Mouse (Mus musculus): ENCODE measurements at regions not wholly inside any gene's neighbourhood (a gene's known extent, or its start where the extent isn't known, plus 50 kb on each side); places are given as distances from the start of the nearest gene placed in this dataset.

GRCm38 (mm10) chr9:23535872-23536271 lies 313.0 kb downstream of the Bmper start:
- POLR2A ChIA-PET = no interaction called here

GRCm38 (mm10) chr9:23538051-23538450 lies 315.2 kb downstream of the Bmper start:
- CTCF ChIA-PET = no interaction called here
- POLR2A ChIA-PET = no interaction called here

More at GRCm38 (mm10) chr9:23535872-23536271, 313.0 kb downstream of the Bmper start:
- CTCF ChIA-PET = no interaction called here

- ChIA-PET POLR2A (no interaction called here), CTCF (no interaction called here)
Measured at GRCm38 (mm10) chr9:23551692-23552091, 328.8 kb downstream of the Bmper start.

GRCm38 (mm10) chr9:23553766-23554165 lies 330.9 kb downstream of the Bmper start:
- POLR2A ChIA-PET = no interaction called here
- CTCF ChIA-PET = no interaction called here

GRCm38 (mm10) chr9:23557601-23558000 lies 334.7 kb downstream of the Bmper start:
- CTCF ChIA-PET = no interaction called here
- POLR2A ChIA-PET = no interaction called here

- ChIA-PET CTCF (interaction anchor here in 2 of 4 experiments (0.6 to 0.7 kb wide), 2 partner anchors 19 to 208 kb away, joined by 3 to 6 read pairs; no protein-coding TSS in a partner anchor), POLR2A (interaction anchor here in 1 of 4 experiments (0.6 kb wide), 1 partner anchor 115 kb away, joined by 6 read pairs; no protein-coding TSS in a partner anchor)
Measured at GRCm38 (mm10) chr9:23561924-23562323, 339.0 kb downstream of the Bmper start.

GRCm38 (mm10) chr9:23567081-23567480 lies 344.2 kb downstream of the Bmper start:
- ChIA-PET POLR2A (no interaction called here), CTCF (no interaction called here)

- ChIA-PET CTCF (no interaction called here), POLR2A (no interaction called here)
Measured at GRCm38 (mm10) chr9:23570150-23570549, 347.3 kb downstream of the Bmper start.

- ChIA-PET CTCF (interaction anchor here in 2 of 4 experiments (0.6 kb wide), 2 partner anchors 40 to 1199 kb away, joined by 3 to 5 read pairs; no protein-coding TSS in a partner anchor), POLR2A (no interaction called here)
Measured at GRCm38 (mm10) chr9:23576314-23576713, 353.4 kb downstream of the Bmper start.

- POLR2A ChIA-PET = no interaction called here
- CTCF ChIA-PET = interaction anchor here in 3 of 4 experiments (0.9 to 1.0 kb wide), 3 partner anchors 15 to 95 kb away, joined by 3 to 8 read pairs (median 3); no protein-coding TSS in a partner anchor
Measured at GRCm38 (mm10) chr9:23580155-23580554, 357.3 kb downstream of the Bmper start.

GRCm38 (mm10) chr9:23581039-23581606 lies 358.2 kb downstream of the Bmper start:
- ChIA-PET CTCF (interaction anchor here (0.5 to 1.5 kb wide), 23 partner anchors 8 to 1461 kb away, joined by 3 to 9 read pairs (median 3); no protein-coding TSS in a partner anchor), POLR2A (interaction anchor here in 1 of 4 experiments (0.5 to 1.6 kb wide), 2 partner anchors 118 to 144 kb away, joined by 3 to 4 read pairs; no protein-coding TSS in a partner anchor)

GRCm38 (mm10) chr9:23584561-23584960 lies 361.7 kb downstream of the Bmper start:
- CTCF ChIA-PET = no interaction called here
- POLR2A ChIA-PET = no interaction called here

- POLR2A ChIA-PET = no interaction called here
- CTCF ChIA-PET = interaction anchor here in 2 of 4 experiments (1.0 to 2.0 kb wide), 2 partner anchors 8 kb away, joined by 4 to 5 read pairs; no protein-coding TSS in a partner anchor
Measured at GRCm38 (mm10) chr9:23589024-23589423, 366.1 kb downstream of the Bmper start.

GRCm38 (mm10) chr9:23591906-23592305 lies 369.0 kb downstream of the Bmper start:
- POLR2A ChIA-PET = no interaction called here

GRCm38 (mm10) chr9:23600623-23601022 lies 377.7 kb downstream of the Bmper start:
- POLR2A ChIA-PET = no interaction called here

More at GRCm38 (mm10) chr9:23591906-23592305, 369.0 kb downstream of the Bmper start:
- CTCF ChIA-PET = no interaction called here

More at GRCm38 (mm10) chr9:23600623-23601022, 377.7 kb downstream of the Bmper start:
- CTCF ChIA-PET = no interaction called here
